Mouse (Mus musculus) E14TG2a.4 (cell line): ENCODE results near the gene BC049715.

Experiments used
- CTCF ChIP-seq: conservative IDR thresholded peaks from 2 replicates; pipeline ENCODE4 v1.5.1; 2014; ENCODE audit warnings: low read length
- NANOG ChIP-seq: IDR thresholded peaks from 2 replicates; pipeline ENCODE4 v1.6.1; 2014; ENCODE audit warnings: borderline replicate concordance, low read length, mixed read lengths
- POU5F1 ChIP-seq: IDR thresholded peaks from 2 replicates; pipeline ENCODE4 v1.6.1; 2014; ENCODE audit warnings: low read length, borderline replicate concordance

DNA sequence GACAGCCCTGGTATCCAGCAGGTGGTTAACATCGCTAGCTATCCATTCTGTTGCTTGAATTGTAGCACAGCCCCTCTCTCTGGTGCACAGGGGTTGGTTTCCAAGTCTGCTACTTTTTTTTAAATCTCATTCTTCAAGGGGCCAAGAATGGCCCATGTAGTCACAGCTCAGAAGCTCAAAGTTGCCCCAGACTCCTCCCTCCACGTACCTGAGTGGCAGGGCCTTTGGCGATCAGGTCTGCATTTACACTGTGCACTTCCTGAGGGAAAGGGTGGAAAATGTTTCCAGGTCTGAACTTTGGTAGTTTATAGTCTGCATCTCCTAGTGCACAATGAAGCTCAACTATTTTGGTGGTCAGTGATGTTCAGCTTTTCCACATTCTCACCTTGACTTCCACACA, 19.8 kb downstream of the BC049715 start:
- no peak for TF ChIP-seq NANOG
- no peak for TF ChIP-seq CTCF
- no peak for TF ChIP-seq POU5F1
